Mouse (Mus musculus): ENCODE measurements around the gene 2300002M23Rik.

Gene 2300002M23Rik

DNA sequence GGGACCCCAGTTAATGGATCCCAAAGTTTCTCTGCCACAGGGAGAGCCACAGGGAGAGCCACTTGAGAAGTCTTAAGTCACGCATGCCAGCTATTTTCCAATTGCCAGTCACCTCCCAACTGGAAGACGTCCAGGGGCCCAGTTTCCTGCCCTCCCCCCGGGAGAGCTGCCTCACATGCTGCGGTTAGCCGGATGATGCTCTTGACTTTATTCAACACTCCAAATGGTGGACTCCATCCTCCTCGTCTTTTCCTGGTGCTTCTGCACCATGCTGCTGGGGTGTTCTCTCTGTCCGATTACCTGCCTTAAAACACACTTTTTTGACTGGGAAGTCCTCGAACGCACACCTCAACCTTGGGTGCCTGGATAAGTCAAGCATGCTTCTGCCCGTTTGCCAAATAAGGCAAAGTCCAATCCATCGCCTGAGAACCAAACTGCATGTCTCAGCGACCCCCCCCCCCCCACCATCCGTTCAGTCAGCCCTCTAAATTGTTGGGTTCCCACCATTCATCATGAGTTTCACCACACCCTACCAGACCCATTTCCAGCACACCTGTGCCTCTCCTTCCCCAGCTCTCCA is 11.0 kb upstream of the 2300002M23Rik start:
- no peak for DNase-seq (ENCODE audit: low spot score in 2 of 2)

DNA sequence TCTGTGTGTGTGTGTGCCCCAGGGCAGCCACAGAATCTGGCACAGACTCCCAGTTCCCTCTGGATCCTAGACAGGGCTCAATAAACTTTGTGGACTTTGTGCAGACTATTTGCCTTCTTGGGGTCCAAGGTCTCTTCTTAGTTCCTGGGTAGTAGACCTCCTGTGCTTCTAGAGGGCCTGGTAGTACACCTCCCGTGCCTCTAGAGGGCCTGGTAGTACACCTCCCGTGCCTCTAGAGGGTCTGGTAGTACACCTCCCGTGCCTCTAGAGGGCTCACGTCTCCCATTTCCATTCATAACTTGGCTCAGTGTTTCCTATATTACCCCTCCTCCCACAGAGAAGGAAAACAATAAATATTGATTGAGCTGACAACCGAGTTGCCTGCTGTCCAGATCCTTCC is 10.4 kb upstream of the 2300002M23Rik start:
- DNase-seq (ENCODE audit: low spot score in 2 of 2) = no peak

DNA sequence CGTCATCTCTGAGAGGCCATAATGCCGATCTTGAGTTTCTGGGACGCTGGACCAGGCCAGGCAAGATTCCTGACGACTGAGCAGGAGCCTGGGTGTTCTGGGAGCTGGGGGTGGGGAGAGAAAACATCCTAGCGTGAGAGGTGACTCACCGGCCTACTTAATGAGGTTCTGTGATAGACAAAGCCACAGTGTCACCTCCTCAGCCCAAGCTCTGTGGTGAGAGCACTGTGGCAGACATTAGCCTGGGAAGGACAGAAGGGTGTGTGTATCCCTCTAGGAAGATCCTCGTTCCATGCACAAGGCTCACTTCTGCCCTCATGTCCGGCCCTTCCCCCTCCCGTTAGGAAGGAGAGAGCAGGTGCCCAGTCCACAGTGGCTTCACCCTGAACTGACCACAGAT is 9.9 kb upstream of the 2300002M23Rik start:
- DNase-seq (ENCODE audit: low spot score in 2 of 2) = no peak

DNA sequence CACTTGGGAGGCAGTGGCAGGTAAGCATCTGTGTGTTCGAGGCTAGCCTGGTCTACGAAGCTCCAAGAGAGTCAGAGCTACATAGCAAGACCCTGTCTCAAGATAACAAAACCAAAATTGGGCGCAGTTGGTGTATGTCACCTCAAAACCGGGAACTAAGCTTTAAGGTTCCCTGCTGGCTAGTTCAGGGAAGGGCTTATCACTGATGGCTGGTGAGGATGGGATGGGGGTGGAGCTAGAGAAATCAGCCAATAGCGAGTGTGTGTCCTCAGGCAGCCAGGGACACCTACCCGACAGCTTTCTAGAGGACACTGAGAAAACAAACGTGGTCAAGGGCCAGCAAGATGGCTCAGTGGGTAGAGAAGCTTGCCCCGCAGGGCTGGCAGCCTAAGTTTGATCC is 9.0 kb upstream of the 2300002M23Rik start:
- DNase-seq (ENCODE audit: low spot score in 2 of 2) = no peak

DNA sequence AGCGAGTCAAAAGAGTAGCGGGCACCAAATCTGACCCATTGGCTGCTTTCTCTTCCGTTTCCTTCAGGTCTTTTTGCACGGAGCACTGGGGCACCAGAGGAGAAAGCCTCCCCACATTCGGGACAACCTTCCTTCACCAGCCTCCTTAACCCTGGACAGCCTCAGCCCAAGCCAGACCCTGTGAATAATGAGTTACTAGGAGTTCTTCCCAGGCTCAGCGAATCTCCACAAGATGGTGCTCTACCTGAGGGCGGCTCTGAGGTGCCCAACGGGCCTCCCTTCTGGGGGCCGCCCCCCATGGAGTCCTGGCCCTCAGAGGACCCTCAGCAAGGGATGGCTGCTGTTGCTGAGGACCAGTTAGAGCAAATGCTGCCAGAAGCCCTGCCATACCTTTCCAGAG is 517 bp downstream of the 2300002M23Rik start:
- DNase-seq (ENCODE audit: low spot score in 2 of 2) = no peak

DNA sequence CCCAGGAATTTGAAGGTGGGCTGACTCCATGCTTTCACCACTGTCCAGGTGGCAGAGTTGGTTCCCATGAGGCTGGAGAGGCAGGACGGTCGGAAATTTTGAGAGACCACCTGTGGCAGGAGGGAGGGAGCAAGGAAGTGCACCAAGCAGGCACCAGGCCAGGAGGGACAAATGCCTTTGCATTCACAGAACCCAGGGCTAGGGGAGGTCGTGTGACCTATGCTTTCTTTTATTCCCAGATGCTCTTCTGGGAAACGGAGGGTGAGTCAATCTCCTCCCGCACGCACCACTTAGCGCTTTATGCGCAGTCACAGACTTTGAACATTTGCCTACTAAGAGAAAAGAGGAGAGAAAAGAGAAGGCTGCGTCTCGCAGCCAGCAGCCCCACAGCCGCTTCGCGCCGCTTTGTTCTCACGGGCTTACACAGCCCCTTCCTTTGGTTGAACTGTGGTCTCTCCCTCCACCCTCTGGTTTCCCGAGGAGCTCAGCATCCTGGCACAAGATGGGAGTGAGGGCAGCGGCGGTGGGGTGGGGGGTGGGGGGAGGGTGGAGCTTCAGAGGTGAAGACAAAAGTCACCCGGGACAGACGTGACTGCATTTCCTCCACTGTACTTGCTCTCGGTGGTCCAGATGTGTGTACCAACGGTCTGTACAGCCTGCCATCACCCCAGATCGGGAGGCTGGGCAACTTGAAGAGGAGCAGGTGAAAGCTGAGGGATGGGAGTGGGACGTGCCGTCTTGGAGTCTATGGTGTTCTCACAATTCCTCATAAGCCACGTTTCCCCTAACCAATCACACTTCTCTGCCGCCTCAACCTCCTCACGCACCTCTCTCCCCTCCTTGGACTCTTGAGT is 2.1 kb downstream of the 2300002M23Rik start:
- DNase-seq (ENCODE audit: low spot score in 2 of 2) = no peak

DNA sequence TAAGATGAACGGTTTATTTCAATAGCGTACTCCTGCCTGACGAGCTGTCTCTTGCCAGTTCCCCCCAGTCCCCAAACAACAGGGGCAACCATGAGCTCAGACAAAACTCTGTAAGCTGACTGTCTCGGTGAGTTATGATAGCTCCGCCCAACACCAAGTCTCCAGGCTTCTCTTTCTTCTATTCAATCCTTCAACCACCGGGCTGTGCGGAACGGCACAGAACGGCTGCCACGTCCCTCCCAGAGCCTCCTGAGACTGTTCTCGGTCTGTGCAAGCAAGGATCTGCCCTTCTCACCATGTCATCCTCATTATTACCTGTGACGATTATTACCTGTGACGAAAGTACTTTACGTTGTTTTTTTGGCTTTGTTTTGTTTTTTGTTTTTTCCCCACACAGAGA is 3.6 kb downstream of the 2300002M23Rik start:
- no peak for DNase-seq (ENCODE audit: low spot score in 2 of 2)

DNA sequence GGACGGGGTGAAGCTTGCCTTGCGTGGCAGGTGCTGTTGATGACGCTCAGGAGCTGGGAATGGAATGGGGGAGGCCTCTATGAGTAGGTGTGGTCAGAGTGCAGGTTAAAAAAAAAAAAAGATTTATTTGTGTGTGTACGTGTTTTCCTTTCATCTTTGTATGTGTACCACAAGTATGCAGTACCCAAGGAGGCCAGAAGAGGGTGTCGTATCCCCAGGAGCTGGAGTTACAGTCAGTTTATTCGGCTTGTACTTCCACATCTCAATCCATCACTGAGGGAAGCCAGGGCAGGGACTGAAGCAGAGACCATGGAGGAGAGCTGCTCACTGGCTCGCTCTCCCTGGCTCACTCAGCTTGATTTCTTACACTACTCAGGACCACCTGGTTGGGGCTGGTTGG is 4.2 kb downstream of the 2300002M23Rik start:
- DNase-seq (ENCODE audit: low spot score in 2 of 2) = no peak

DNA sequence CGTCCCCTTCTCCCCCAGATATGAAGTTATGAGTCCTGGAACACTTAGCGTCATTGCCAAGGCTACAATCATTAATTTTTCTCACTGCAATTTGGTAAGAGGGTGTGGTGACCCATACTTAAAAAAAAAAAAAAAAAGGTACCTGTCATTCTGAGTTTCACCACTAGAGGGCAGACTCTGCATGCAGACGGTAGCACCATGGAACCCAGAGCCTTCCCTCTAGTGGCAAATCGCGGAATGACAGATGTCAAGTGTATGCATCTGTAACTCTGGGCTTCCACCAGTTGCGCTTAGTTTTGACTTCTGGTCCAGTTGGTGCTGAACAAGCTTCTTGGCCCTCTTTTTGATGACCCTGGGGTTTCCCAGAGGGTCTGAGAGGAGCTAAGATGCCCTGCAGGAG is 11.0 kb downstream of the 2300002M23Rik start:
- peak; percentile 52 to 66 for DNase-seq (ENCODE audit: low spot score in 2 of 2)

DNA sequence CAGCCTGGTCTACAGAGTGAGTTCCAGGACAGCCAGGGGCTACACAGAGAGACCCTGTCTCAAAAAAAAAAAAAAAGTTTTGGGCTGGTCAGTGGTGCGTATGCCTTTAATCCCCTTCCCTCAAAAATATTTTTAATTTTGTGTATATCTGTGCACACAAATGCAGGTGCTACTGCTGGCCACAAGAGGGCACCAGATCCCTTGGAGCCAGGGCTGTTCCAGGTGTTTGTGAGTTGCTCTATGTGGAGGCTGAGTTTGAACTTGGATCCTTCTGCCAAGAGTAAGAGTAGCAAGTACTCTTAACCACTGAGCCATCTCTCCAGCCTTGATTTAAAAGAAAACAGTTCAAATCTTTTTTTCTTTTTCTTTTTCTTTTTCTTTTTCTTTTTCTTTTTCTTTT is 15.7 kb downstream of the 2300002M23Rik start:
- DNase-seq (ENCODE audit: low spot score in 2 of 2) = no peak

DNA sequence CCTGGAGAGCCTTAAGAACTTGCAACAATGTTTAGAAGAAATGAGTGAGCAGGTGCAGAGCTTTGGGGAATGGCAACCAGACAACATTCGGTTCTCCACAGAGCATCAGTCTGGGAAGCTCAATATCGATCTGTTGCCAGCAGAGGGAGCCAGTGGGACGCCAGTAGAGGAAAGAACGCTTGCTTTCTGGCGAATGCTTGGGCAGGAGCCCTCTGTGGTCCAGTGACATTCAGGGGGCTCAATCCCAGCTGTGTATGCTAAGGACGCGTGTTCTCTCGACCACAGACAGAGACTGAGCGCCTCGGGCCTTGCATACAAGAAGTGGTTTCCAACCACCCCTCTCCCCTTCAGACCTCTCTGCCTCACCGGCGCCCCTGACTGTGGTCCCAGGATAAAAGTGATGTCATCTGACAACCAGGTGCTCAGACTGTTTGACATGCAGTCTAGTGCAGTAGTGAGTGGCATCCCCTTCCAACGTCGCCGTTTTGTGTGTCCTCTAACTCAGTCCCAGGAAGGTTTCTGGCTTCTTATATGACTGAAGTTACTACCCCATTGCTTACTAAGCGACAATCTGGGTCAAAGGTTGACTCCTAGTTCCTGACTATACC is 17.2 kb downstream of the 2300002M23Rik start:
- DNase-seq (ENCODE audit: low spot score in 2 of 2) = peak; percentile 65 to 67

DNA sequence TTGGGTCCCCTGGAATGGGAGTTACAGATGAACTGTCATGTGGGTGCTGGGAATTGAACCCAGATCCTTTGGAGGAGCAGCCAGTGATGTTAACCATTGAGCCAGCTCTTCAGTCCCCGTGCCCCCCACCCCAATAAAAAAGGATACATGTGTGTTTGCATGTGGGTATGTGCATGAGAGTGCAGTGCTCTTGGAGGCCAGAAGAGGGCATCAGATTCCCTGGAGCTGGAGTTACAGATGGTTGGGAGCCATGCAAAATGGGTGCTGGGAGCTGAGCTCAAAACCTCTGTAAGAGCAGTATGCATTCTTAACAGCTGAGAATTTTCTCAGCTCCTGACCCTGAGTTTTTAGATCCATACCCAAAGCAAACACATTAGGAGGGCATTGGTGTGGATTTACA is 20.0 kb downstream of the 2300002M23Rik start:
- no peak for DNase-seq (ENCODE audit: low spot score in 2 of 2)

DNA sequence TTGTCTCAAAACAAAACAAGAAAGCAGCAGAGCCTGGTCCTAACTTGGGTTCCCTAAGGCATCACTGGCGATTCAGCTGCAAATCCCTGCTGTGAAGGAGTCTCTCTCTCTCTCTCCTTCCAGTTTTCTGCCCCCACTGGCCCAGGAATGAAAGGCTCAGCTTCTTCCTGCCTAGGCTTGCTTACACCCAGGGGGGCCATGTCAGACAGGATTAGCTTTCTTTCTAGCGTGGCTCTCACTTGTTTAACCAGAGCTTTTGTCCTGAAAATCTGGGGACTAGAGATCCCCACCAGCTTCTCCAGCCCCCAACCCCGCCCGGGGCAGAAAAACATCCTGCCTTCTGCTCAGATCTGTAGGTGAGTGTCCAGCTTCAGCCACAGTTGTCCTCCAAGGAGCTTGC is 21.1 kb downstream of the 2300002M23Rik start:
- DNase-seq (ENCODE audit: low spot score in 2 of 2) = no peak

DNA sequence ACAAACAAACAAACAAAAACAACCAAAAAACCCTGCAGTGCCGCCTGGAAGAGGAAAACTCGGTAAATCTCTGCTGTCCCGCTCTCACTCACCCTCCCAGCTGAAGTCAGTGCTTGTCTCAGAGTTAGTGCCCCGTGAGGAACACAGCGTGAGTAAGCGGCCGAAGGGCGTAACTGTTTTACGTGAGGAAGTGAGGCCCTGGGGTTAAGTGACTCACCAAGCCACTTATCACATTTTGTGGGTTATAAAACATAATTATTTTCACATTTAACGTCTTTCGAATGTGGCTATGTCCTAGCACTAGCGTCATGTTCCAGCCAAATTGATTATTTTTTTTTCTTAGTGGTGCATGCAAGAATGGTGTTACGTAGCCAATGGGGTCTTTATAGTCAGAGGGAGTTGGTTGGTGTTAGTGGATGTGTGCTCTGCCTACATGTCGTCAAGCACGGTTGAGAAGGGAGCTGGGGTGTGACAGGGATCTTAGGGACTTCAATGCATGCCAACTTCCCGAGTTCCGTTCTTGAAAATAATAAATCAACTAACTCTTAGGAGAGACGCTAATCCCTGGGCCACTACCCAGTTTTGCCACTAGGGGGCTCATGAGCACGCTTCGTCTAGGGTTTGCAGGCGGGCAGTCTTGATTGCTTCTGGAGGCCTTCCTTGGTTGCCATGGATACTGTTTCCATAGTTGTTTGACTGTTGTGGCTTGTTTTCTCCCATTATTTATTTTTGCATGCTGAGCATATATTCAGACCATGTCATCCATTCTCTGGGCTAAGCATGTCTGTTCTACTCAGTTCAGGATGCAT is 23.4 kb downstream of the 2300002M23Rik start:
- DNase-seq (ENCODE audit: low spot score in 2 of 2) = peak; percentile 57 to 64

DNA sequence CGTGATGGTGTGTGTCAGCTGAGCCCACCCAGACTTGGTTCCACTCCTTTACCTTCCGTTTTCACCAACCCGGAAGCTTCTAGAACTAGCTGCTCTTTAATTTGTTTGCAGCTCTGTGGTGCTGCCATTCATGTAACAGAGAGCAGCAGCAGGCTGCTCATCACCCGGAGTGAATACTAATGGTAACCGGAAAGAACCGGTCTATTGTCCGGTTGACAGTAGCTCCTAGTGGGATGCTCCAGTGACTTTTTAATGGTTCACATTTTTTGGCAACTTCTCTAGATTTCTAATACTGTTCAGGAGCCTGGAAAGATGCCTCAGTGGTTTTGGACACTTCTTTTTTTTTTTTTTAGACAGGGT is 23.9 kb downstream of the 2300002M23Rik start:
- DNase-seq (ENCODE audit: low spot score in 2 of 2) = no peak

DNA sequence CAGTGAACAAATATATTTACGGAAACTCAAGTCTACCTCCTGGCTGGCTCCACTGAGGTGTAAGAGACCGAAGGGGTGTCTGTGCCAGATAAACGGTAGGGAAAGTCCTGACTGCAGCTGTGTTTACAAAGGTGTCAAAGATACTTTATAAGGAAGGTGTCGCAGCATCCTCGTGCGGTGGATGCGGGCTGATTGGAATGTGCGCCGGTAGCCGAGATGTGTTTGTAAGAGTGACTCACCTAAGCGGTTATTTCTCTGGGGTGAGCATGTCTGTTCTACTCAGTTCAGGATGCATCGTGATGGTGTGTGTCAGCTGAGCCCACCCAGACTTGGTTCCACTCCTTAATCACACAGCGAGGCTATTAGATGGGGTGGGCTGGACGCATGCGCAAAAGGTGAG is 24.5 kb downstream of the 2300002M23Rik start:
- no peak for DNase-seq (ENCODE audit: low spot score in 2 of 2)

DNA sequence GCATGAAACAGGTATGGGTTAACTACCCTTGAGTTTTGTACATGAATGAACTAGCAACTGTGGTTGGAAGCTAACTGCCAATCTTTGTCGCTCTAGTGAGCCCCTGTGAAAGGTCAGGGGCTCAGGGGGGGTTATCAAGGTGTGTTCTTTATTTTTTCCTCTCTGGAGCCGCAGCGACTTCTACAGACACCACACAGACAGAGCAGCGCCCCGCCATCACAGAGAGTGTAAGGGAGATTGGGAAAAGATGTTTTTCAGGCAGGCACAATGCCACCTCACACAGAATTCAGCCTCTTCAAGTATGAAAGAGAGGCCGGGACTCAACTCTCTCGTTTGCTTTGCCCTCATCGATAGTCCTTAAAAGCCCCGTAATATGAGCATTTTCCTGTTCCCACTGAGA is 24.9 kb downstream of the 2300002M23Rik start:
- no peak for DNase-seq (ENCODE audit: low spot score in 2 of 2)

DNA sequence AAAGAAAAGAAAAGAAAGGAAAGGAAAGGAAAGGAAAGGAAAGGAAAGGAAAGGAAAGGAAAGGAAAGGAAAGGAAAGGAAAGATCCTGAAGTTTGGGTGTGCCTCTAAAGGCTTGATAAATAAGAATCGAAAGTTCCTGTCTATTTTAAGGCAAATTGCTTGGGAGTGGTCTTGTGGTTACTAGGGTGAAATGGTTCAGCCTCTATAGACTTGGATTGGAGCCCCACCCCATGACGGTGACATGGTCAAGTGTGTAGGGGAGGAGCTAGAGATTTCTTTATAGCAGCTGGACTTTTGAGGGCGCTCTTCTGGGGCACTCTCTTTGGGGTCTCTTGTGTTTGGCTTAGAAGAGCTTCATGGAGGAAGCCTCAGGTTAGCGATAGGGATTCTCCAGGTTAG is 26.5 kb downstream of the 2300002M23Rik start:
- no peak for DNase-seq (ENCODE audit: low spot score in 2 of 2)

DNA sequence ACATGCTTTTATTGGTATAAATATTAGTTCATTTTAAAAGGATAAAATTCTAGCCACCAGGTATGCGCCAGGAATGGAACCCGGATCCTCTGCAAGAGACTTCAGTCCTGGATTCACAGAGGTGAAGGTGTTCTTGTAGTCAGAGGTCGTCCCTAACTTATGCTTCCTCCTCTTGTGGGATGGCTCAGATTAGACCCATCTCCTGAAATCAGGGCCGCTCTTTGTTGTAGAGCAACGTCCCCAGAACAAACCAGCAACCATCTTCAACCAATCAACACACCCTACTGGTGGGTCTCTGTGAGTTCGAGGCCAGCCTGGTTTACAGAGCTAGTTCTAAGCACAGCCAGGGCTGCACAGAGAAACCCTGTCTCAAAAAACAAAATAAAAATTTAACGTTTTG is 27.2 kb downstream of the 2300002M23Rik start:
- DNase-seq (ENCODE audit: low spot score in 2 of 2) = no peak

DNA sequence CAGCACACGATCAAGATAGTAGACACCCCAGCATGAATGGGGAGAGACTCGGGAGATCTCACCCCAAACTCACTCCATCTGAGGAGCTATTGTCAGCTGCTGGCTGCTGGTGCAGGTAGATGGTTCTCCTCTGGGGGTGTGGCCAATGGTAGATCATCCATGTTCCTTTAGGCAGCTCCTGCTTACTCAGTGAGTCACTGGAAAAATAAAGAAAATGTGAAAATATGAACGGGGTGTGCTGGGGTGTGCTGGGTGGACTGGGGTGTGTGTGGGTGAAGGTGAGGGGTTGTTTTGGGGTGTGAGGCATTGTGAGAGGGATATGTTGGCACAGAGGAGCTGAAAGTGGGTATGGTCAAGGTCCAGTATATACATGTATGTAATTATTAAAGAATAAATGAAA is 30.1 kb downstream of the 2300002M23Rik start:
- DNase-seq (ENCODE audit: low spot score in 2 of 2) = no peak

DNA sequence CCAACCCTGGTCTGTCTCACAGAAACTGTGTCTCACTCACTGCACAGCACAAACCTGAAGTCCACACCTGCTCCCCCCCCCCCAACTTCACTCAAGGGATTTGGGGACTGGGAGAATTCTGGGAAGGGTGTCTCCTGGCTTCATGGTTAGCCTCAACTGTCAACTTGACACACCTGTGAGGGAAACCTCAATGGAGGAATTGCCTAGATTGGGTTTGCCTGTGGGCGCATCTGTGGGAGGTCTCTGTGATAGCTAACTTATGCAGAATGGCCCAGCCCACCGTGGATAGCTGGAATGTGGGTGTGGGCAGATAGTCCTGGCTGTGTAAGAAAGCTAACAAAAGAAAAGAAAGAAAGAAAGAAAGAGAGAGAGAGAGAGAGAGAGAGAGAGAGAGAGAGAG is 34.0 kb downstream of the 2300002M23Rik start, which contains the start of gene Sfta2:
Gene Sfta2, plus strand, starts transcription at position 301 of the 400 bp plus-strand sequence.
- no peak for DNase-seq (ENCODE audit: low spot score in 2 of 2)

DNA sequence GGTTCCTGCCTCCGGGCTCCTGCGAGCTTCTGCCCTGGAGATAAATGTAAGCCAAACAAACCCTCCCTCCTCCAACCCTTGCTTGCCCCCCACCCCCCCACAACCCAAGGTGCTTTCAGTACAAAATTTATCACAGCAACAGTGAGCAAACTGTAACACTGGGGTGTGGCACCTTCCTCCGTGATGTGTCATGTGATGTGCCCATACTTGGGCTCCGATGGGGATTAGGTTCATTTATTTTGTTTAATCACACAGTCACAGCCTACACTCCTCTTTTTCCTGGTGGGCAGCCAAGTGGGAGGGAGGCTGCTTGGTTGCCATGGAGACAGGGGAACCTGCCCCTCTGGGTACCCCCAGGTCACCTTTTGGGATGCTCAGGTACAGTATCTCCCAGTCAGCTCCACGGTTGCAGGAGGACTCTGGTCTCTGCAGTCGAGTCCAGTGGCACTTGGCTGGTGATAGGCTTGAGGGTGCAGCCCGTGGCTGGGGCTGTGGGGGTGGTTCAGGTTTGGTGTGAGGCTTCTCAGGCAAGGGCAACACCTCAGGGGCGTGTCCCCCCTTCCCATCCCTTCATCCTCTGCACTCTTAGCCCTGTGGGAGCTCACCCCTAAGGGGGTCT is 34.6 kb downstream of the 2300002M23Rik start:
- no peak for DNase-seq (ENCODE audit: low spot score in 2 of 2)
